Mouse (Mus musculus): ENCODE measurements at regions not wholly inside any gene's neighbourhood (a gene's known extent, or its start where the extent isn't known, plus 50 kb on each side); places are given as distances from the start of the nearest gene placed in this dataset.

- DNase-seq (ENCODE audit: low spot score) (peak; percentile 31), ATAC-seq (peak; percentile 28)
- Histone ChIP-seq H3K4me3 (ENCODE audit: low read depth, low read length) (peak overlapping the region; percentile 4; the same call in 1 of the 2 replicates), H3K27ac (ENCODE audit: low read length) (no peak overlapping the region), H3K9ac (replicated peaks; ENCODE audit: low read depth) (no peak overlapping the region), H3K27me3 (replicated peaks; ENCODE audit: insufficient read depth, low read length) (no peaks in the 10 kb centered on the region), H3K36me3 (ENCODE audit: insufficient read depth, low read length) (no peaks in the 10 kb centered on the region), H3K9me3 (ENCODE audit: low read length) (no peaks in the 10 kb centered on the region), H3K4me1 (ENCODE audit: insufficient read depth, low read depth, low read length) (no peaks in the 10 kb centered on the region), H3K4me2 (replicated peaks; ENCODE audit: low read depth, low read length) (peak overlapping the region; percentile 38; the same call in 1 of the 2 replicates)
- TF ChIP-seq CTCF (IDR thresholded peaks at IDR 0.05) (no peak), EP300 (IDR thresholded peaks at IDR 0.05) (no peak)
- WGBS = 40% methylated on average over 5 of the region's 5 CpGs
Measured at GRCm38 (mm10) chr10:39228027-39228426, 64.4 kb upstream of the Ccn6 start.

DNA sequence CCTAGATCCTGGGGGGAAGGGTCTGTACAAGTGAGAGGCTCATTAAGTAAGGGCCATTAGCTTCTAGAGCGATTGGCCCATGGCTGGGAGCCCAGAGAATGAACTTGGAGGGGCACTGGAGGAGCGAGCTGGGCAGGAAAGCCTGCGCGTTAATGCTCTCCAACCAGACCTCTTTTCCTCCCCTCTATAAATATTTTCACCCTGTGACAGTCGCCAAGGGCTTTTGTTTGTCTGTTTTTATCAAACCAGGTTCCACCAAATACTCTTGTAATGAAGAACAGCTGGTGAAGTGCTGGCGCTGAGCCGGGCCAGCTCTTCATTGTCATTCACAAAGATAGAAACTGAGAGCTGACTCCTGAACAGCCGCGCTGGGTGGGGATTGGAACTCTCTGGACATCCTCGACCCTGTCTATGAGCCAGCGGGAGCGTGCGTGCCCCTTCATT lies 63.9 kb upstream of the Ccn6 start:
- TF ChIP-seq CTCF (IDR thresholded peaks at IDR 0.05) (no peak), EP300 (IDR thresholded peaks at IDR 0.05) (no peak)
- Histone ChIP-seq H3K4me3 (ENCODE audit: low read depth, low read length) (peak overlapping the region; percentile 4; the same call in 1 of the 2 replicates), H3K9ac (replicated peaks; ENCODE audit: low read depth) (no peak overlapping the region), H3K27ac (ENCODE audit: low read length) (no peak overlapping the region), H3K27me3 (replicated peaks; ENCODE audit: insufficient read depth, low read length) (no peaks in the 10 kb centered on the region), H3K4me2 (replicated peaks; ENCODE audit: low read depth, low read length) (peak overlapping the region; percentile 38; the same call in 1 of the 2 replicates), H3K4me1 (ENCODE audit: insufficient read depth, low read depth, low read length) (no peaks in the 10 kb centered on the region), H3K36me3 (ENCODE audit: insufficient read depth, low read length) (no peaks in the 10 kb centered on the region), H3K9me3 (ENCODE audit: low read length) (no peaks in the 10 kb centered on the region)
- peak; percentile 71 for ATAC-seq
- DNase-seq (ENCODE audit: low spot score) = peak; percentile 51
- WGBS = 15% methylated on average over 13 of the region's 13 CpGs

GRCm38 (mm10) chr10:39226518-39226917 lies 62.9 kb upstream of the Ccn6 start:
- DNase-seq (ENCODE audit: low spot score) (no peak), ATAC-seq (no peak)
- no peaks in the 10 kb centered on the region for H3K9me3 ChIP-seq (ENCODE audit: low read length)
- H3K27me3 ChIP-seq (replicated peaks; ENCODE audit: insufficient read depth, low read length) = no peaks in the 10 kb centered on the region
- no peak overlapping the region for H3K4me2 ChIP-seq (replicated peaks; ENCODE audit: low read depth, low read length)
- 60% methylated on average over 2 of the region's 2 CpGs for WGBS
- no peak overlapping the region for H3K9ac ChIP-seq (replicated peaks; ENCODE audit: low read depth)
- TF ChIP-seq CTCF (IDR thresholded peaks at IDR 0.05) = no peak
- TF ChIP-seq EP300 (IDR thresholded peaks at IDR 0.05) = no peak
- no peaks in the 10 kb centered on the region for H3K4me1 ChIP-seq (ENCODE audit: insufficient read depth, low read depth, low read length)
- H3K4me3 ChIP-seq (ENCODE audit: low read depth, low read length) = no peak overlapping the region
- H3K36me3 ChIP-seq (ENCODE audit: insufficient read depth, low read length) = no peaks in the 10 kb centered on the region
- no peak overlapping the region for H3K27ac ChIP-seq (ENCODE audit: low read length)

- Histone ChIP-seq H3K4me3 (ENCODE audit: low read depth, low read length) (no peak overlapping the region), H3K27me3 (replicated peaks; ENCODE audit: insufficient read depth, low read length) (no peaks in the 10 kb centered on the region), H3K4me1 (ENCODE audit: insufficient read depth, low read depth, low read length) (no peaks in the 10 kb centered on the region), H3K9ac (replicated peaks; ENCODE audit: low read depth) (no peak overlapping the region), H3K4me2 (replicated peaks; ENCODE audit: low read depth, low read length) (no peak overlapping the region), H3K36me3 (ENCODE audit: insufficient read depth, low read length) (no peaks in the 10 kb centered on the region), H3K27ac (ENCODE audit: low read length) (no peak overlapping the region), H3K9me3 (ENCODE audit: low read length) (no peaks in the 10 kb centered on the region)
- DNase-seq (ENCODE audit: low spot score) (no peak), ATAC-seq (no peak)
- WGBS = 46% methylated on average over 5 of the region's 5 CpGs
- no peak for TF ChIP-seq EP300 (IDR thresholded peaks at IDR 0.05)
- TF ChIP-seq CTCF (IDR thresholded peaks at IDR 0.05) = no peak
Measured at GRCm38 (mm10) chr10:39224449-39225094, 61.0 kb upstream of the Ccn6 start.

GRCm38 (mm10) chr10:39221028-39221427 lies 57.4 kb upstream of the Ccn6 start:
- H3K9me3 ChIP-seq (ENCODE audit: low read length) = no peaks in the 10 kb centered on the region
- H3K9ac ChIP-seq (replicated peaks; ENCODE audit: low read depth) = no peak overlapping the region
- no peaks in the 10 kb centered on the region for H3K36me3 ChIP-seq (ENCODE audit: insufficient read depth, low read length)
- H3K4me2 ChIP-seq (replicated peaks; ENCODE audit: low read depth, low read length) = no peak overlapping the region
- H3K4me3 ChIP-seq (ENCODE audit: low read depth, low read length) = no peak overlapping the region
- no peaks in the 10 kb centered on the region for H3K27me3 ChIP-seq (replicated peaks; ENCODE audit: insufficient read depth, low read length)
- no peak for DNase-seq (ENCODE audit: low spot score)
- no peak for TF ChIP-seq CTCF (IDR thresholded peaks at IDR 0.05)
- no peak for TF ChIP-seq EP300 (IDR thresholded peaks at IDR 0.05)
- 85% methylated on average over 2 of the region's 2 CpGs for WGBS
- no peak for ATAC-seq
- H3K4me1 ChIP-seq (ENCODE audit: insufficient read depth, low read depth, low read length) = no peaks in the 10 kb centered on the region
- H3K27ac ChIP-seq (ENCODE audit: low read length) = no peak overlapping the region

DNA sequence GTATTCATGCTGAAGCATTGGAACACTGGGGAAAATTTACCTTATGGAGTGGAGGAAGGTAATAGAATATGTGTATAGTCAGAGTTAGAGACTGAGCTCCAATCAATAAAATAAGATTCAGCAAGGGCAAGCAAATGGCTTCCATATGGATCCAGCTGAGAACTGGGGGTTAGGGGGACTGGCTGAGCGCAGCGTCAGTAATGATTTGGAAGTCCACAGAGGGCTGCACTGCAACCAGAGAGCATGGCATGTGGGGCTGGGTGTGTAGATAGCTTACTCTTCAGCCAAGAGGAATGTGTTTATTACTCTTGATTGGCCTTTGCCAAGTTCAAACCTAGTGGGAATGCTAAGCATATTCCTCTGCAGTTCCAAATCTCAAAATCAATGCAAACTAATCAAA lies 55.8 kb upstream of the Ccn6 start:
- no peaks in the 10 kb centered on the region for H3K27me3 ChIP-seq (replicated peaks; ENCODE audit: insufficient read depth, low read length)
- no peaks in the 10 kb centered on the region for H3K4me1 ChIP-seq (ENCODE audit: insufficient read depth, low read depth, low read length)
- no peak overlapping the region for H3K4me2 ChIP-seq (replicated peaks; ENCODE audit: low read depth, low read length)
- ATAC-seq = no peak
- 88% methylated on average over 2 of the region's 2 CpGs for WGBS
- H3K27ac ChIP-seq (ENCODE audit: low read length) = no peak overlapping the region
- DNase-seq (ENCODE audit: low spot score) = no peak
- no peaks in the 10 kb centered on the region for H3K36me3 ChIP-seq (ENCODE audit: insufficient read depth, low read length)
- TF ChIP-seq CTCF (IDR thresholded peaks at IDR 0.05) = no peak
- no peak for TF ChIP-seq EP300 (IDR thresholded peaks at IDR 0.05)
- H3K4me3 ChIP-seq (ENCODE audit: low read depth, low read length) = no peak overlapping the region
- no peak overlapping the region for H3K9ac ChIP-seq (replicated peaks; ENCODE audit: low read depth)
- H3K9me3 ChIP-seq (ENCODE audit: low read length) = no peaks in the 10 kb centered on the region

Measured in lung, postnatal 0 days (tissue).